Mouse (Mus musculus): ENCODE measurements around the gene Tnfrsf1a. TPM values are rescaled to one million over a fixed set of nuclear protein-coding genes. Genes with fewer than 3 reads are reported as not detected.
A peak's percentile ranks its signal among the peaks of the same experiment; 100 is the strongest.

The Tnfrsf1a gene
- total RNA-seq, 1 experiment from 2014 or later = 250 TPM

DNA sequence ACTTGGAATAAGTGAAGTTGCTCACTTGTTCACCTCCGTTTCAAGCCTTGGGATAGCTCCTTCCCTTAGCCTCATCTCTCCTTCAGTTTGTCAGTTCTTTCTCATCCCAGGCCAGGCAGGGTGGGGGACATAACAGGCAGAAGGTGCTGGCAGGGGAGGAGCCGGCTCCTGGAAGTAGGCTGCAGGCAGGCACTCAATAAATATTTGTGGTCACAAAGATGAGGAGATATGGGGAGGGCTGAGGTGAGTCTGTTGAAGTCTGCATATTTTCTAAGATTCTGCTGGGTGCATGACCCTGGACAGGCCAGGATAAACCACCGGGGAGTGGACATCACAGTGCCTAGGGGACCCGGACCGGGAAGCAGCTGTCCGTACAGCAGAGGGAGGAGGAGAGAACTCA, 25.6 kb upstream of the Tnfrsf1a start:
- no peak for DNase-seq

GRCm38 (mm10) chr6:125325337-125325736, 23.8 kb upstream of the Tnfrsf1a start:
- no peak for DNase-seq

- DNase-seq = peak; percentile 52
These were observed 20.9 kb upstream of the Tnfrsf1a start for GRCm38 (mm10) chr6:125328243-125328642.

- peak; percentile 95 for DNase-seq
These were observed 18.4 kb upstream of the Tnfrsf1a start for GRCm38 (mm10) chr6:125330626-125331326.

DNA sequence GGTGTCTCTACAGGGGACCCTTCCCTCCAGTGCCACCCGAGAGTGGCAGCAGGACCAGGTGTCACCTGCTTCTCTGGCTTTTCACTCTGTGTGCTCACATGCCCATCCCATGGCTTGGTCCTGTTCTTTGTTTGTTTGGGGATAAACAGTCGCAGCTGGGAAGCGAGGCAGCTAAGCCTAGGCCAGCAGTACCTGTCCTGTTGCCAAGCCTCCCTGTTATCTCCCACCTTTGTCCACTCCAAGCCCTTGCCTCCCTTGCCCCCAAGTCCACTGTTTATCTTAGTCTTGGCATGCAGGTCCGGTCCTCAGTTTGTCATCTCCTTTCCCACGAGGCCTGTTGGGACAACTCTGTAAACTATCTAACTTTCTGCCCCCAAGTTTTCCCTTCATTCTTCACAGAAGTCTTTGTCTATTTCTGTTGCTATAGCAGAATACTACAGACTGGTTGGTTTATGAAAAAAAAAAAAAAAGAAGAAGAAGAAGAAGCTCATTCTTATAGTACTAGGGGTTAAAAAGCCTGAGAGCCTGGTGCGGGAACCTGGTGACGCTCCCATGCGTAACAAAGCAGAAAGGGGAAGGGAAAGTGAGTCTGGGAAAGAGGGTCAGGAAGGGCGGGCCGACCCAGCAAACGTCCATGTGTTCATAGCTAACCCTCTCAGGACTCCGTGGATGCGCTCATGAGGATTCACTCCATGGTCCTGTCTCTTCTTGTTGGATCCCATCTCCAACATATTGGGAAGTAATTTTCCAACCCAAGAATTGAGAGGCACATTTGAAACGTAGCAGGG, 15.9 kb upstream of the Tnfrsf1a start:
- no peak for DNase-seq

DNA sequence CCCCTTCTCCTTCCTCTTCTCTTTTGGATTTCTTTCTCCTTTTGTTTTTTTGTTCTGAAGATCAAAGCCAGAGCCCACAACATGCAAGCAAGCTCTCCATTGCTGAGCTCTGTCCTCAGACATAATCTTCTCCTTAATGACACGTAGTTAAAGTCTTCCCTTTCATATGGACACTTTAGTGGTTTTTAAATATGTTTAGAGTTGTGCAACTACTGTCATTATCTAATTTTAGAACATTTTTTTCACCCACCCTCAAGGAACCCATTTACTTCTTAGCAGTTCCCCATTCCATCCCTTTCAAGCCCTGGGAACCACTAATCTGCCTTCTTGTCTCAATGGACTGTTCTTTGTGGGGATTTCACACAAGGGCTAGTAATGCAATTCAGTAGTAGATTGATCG, 14.8 kb upstream of the Tnfrsf1a start:
- no peak for DNase-seq

GRCm38 (mm10) chr6:125338791-125339660, 10.1 kb upstream of the Tnfrsf1a start:
- DNase-seq = no peak

GRCm38 (mm10) chr6:125340244-125340643, 8.9 kb upstream of the Tnfrsf1a start:
- no peak for DNase-seq

DNA sequence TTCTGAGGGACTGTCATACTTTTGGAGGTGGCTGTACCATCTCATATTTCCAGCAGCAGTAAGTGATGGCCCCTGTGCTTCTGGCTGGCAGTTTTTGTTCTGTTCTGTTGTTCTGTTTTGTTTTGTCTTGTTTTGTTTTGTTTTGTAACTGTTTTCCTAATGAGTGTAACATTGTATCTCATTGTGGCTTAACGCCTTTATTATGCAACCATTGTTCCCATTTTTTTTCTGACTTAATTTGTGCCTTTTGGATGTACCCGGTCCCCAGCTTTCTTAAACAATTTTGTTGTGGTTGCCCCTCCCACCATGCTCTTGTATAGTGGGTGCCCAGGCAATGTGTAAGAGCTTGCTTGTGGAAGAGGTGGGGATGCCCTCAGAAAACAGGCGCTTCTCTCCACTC, 7.0 kb upstream of the Tnfrsf1a start:
- no peak for DNase-seq

GRCm38 (mm10) chr6:125344084-125344483, 5.1 kb upstream of the Tnfrsf1a start:
- no peak for DNase-seq

- no peak for DNase-seq
These were observed 4.3 kb upstream of the Tnfrsf1a start for GRCm38 (mm10) chr6:125344866-125345265.

GRCm38 (mm10) chr6:125345625-125346024, 3.5 kb upstream of the Tnfrsf1a start:
- DNase-seq = no peak

GRCm38 (mm10) chr6:125346029-125346428, 3.1 kb upstream of the Tnfrsf1a start:
- no peak for DNase-seq

- peak; percentile 69 for DNase-seq
These were observed 541 bp downstream of the Tnfrsf1a start for GRCm38 (mm10) chr6:125349575-125350230.

DNA sequence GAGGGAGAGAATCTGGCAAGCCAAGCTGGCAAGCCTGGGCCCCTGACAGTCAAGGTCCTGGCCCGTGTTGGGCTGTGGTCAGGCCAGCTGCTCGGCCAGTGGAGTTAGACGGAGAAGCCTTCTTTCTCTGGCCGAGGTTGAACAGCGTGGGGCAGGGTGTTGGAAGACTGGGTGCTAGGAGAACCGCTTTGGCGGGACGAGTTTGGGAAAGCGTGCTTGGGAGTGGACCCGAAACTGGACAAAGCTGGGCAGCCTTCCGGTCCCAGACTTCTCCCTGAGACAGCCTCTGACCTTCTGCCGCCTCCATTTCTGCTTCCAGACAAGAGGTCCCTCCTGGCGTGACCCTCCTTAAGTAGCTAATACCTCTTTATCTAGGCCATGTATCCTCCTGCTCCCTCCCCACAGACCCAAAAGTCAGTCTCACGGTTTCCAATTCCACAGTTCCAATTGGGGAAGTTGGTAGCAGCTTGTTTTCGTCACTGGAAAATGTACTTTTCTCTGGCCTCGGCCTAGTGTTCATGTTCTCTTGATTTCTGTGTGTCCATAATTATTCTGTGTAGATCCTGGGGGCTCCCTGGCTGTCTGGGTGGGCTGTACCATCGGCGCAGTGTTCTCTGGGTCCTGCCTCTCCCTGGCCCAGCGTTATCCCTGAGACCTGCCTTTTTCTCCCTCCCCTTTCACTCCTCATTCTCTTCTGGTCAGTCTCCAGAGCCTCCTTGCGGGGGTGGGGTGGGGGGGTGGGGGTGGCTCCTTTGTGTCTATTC, 1.3 kb downstream of the Tnfrsf1a start:
- DNase-seq = peak; percentile 55

- DNase-seq = no peak
These were observed 1.8 kb downstream of the Tnfrsf1a start for GRCm38 (mm10) chr6:125350995-125351324.

- DNase-seq = peak; percentile 69
These were observed 2.3 kb downstream of the Tnfrsf1a start for GRCm38 (mm10) chr6:125351368-125352045.

DNA sequence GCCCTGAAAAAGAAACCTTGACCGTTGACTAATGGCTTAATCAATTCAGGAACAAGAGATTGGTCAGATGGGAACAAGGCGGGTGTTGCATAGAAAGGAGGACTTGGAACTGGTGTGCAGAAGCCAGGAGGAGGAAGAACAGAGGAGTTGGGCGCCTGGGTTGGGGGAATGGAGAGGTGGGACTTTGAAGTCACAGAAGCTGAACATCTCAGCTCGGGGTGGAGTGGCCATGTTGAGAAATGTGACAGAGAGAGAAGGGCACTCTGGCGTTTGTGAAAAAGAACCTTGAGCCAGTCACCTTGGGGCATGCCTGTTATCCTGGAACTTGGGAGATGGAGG, 2.9 kb downstream of the Tnfrsf1a start:
- DNase-seq = no peak

- DNase-seq = no peak
These were observed 3.6 kb downstream of the Tnfrsf1a start for GRCm38 (mm10) chr6:125352811-125353210.

DNA sequence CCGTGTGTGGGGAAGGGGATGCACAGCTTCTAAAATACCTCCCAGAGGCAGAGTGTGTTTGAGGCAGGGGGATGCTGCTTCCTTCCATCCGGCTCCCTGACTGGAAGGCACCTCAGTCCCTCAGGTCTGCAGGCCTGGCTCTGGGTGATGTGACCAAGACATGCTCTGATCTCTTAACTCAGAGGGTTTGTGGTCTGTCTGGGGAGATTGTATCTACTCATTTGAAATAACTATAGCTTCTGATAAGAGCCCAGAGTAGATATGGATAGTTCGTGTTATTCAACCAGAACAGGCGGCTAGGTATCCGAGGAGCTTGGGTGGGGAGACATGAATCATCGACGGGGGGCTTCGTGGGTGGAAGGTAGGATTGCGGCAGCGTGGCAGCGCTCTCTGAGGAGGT, 4.1 kb downstream of the Tnfrsf1a start:
- no peak for DNase-seq

DNA sequence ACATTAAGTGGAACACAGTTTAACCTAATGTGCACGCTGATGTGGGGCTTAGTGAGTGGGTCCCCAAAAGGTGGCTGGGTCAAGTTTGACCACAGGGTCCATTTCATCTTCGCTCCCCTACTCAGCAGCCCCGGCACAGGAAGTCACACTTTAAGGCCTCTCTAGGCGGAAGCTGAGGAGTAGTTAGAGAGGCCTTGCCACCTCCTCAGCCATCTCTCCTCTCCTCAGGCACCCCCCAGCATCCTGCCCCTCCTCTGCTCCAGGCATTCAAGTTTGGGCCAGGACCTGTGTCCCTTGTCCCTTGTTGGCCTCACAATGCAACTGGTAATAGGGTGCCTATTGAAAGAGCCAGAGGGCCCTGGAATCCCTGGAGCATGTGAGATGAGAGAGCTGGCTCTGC, 4.5 kb downstream of the Tnfrsf1a start:
- DNase-seq = no peak
